Mouse (Mus musculus): Measurements from ENCODE around the gene Zfp607a.
"Not testable (repeated sequence)": the region's sequence is repeated elsewhere in the genome, so short reads cannot be mapped to it uniquely, and the experiment has no call there.

Zfp607a gene

GRCm38 (mm10) chr7:27857227-27857626 is at the start of gene Zfp607a:
Gene Zfp607a, plus strand, starts transcription at chr7:27857527.
- no peak for DNase-seq (ENCODE audit: low read depth)

DNA sequence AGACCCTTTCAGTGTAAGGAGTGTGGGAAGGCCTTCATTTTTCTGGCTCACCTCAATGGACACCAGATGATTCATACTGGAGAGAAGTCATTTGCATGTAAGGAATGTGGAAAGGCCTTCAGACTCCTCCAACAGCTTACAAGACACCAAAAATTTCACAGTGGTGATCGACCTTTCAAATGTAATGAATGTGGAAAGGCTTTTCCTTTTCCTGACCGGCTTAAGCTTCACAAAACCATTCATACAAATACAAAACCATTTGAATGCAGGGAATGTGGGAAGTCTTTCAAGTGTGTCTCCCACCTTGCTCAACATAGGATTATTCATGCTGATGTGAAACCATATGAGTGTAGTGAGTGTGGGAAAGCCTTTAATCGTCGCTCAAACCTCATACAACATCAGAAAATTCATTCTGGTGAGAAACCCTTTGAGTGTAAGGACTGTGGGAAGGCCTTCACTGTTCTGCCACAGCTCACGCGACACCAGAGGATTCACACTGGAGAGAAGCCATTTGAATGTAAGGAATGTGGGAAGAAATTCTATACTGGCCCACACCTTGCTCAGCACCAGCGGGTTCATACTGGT is 38.7 kb upstream of the Zfp607a start:
- DNase-seq (ENCODE audit: low read depth), result no peak

- DNase-seq (ENCODE audit: low read depth), result no peak
Observed at GRCm38 (mm10) chr7:27822611-27823010, 34.7 kb upstream of the Zfp607a start.

DNA sequence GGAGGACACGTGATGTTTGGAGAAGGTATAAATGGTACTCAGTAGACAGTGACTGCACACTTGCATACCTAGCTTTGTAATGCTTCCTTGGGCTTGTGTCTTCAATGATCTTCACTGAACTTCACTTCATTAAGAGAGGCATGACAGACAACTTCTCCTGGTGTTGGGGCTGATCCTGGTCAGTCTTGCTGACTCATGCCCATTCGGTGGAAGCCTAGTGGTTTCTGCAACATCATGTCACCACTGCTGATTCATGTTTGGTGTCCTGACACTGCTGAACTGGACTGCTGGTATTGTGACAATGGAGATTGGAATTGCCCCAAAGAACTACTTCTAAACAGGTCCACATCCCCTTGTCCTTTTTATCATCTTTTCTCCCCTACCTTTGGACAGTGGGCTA is 23.2 kb upstream of the Zfp607a start:
- no peak for DNase-seq (ENCODE audit: low read depth)

- peak; percentile 16 for DNase-seq (ENCODE audit: low read depth)
Observed at GRCm38 (mm10) chr7:27837896-27838295, 19.4 kb upstream of the Zfp607a start.

GRCm38 (mm10) chr7:27838323-27839249 is 18.7 kb upstream of the Zfp607a start, which contains the start of gene Zfp59:
Gene Zfp59, plus strand, starts transcription at chr7:27838607.
- peak; percentile 75 for DNase-seq (ENCODE audit: low read depth)

DNA sequence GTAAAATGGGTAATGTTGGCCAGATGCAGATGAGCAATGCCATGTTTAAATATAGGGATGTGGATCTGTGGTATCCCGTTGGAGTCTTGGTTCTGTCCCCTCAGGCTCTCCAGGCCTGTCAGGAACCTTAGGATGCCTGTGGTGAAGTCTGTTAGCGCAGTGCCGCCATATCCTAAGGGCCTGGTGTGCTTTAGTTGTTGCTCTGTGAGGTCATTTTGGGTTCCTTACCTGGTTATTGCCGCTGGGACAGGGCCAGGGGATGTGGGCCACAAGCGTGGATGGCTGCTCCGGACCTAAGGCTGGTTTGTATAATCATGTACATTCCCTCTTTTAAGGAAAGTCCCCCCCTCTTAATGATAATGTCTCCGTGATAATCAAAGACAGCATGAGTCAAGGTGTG is 17.7 kb upstream of the Zfp607a start:
- DNase-seq (ENCODE audit: low read depth), result no peak

DNA sequence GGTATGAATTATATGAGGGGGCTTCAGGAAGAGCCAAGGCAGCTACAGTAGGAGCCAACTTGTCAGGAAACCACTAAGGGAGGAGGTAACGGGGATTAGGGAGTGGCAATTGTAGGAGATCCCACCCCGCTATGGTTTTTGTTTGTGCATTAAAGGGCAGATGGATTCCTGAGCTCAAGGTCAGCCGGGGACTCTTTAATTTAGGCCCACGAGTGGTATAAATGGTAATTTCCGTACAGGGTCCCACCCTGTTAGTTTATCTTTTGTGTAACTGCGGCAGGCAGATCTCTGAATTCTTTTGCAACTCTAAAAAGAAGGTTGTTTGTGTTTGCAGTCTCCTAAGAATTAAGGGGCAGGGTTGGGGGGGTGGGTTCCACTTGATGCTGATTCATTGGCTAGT is 17.2 kb upstream of the Zfp607a start:
- DNase-seq (ENCODE audit: low read depth), result no peak

GRCm38 (mm10) chr7:27859301-27860251 is 2.2 kb downstream of the Zfp607a start:
- DNase-seq (ENCODE audit: low read depth), result peak; percentile 56

DNA sequence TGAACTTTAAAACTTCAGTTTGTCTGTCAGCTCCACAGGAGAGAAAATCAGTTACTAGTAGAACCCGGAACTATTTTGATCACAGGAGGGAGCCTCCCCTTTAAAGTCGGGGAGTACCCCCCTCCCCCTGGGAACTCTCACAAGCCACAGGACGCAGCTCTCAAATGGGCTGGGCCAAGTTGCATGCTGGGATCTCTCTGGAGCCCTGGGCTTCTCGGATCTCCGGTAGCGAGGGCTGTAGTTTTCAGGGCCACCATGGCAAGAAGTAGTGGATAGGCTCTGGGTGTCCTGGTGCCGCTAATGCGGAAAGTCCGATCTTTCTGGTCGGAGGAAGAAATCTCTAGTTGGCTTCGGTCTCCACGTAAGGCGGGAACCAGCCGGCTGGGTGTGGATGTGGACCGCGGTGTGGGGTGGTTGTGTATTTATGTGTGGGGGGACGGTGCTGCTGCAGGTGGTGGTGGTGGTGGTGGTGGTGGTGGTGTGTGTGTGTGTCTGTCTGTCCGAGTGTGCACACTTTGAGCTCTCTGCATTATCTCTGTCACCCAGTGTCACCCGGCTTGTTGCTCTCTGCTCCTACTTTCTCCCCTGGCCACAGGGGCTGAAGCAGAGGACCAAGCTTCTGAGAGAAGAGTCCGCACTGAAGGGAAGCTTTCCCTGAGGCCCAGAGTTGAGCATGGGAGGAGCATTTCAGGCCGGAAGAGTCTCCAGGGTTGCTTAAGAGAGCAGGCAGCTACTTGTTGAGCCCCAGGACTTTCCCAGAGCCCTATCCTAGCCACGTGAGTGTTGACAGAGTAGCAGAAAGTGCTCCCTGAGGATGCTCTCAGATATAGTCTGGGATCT is 3.3 kb downstream of the Zfp607a start:
- DNase-seq (ENCODE audit: low read depth), result peak; percentile 67

DNA sequence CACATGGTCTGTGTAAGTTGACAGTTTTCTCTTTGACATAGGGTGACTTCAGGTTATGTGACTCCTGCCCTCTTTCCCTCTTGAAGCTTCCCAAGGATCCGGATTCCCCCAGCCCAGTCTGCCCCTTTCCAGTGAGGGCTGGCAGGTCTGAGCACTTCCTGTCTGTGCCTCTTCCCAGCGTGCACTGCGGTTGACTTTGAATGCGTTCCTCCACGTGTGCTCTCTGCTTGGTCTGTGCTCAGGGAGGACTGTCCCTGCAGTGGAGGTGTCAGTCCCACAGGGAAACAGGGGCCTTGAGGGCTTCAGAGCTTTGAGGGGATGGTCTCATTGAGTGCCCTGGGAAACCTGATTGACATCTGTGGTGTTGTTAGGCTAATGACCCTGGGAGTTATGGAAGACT is 5.3 kb downstream of the Zfp607a start:
- DNase-seq (ENCODE audit: low read depth), result not testable (repeated sequence)

GRCm38 (mm10) chr7:27881721-27882120 is 24.4 kb downstream of the Zfp607a start:
- no peak for DNase-seq (ENCODE audit: low read depth)

DNA sequence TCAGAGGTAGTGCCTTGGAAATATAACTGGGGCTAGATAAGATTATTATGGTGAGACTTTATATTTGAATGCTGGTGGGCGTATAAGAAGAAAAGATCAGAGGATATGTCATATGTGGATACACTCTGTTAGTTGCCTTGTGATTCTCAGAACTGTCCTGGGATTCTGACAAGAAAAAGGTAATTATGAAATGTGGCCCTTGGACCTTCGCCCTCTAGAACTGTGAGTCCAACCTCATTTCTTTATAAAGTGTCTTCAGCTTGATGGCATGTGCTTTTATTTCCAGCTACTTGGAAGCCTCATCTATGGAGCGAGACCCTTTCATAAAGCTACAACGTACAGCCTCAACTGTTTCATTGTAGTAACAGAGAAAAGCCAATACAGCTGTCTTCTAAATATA is 43.3 kb downstream of the Zfp607a start:
- DNase-seq (ENCODE audit: low read depth), result no peak

DNA sequence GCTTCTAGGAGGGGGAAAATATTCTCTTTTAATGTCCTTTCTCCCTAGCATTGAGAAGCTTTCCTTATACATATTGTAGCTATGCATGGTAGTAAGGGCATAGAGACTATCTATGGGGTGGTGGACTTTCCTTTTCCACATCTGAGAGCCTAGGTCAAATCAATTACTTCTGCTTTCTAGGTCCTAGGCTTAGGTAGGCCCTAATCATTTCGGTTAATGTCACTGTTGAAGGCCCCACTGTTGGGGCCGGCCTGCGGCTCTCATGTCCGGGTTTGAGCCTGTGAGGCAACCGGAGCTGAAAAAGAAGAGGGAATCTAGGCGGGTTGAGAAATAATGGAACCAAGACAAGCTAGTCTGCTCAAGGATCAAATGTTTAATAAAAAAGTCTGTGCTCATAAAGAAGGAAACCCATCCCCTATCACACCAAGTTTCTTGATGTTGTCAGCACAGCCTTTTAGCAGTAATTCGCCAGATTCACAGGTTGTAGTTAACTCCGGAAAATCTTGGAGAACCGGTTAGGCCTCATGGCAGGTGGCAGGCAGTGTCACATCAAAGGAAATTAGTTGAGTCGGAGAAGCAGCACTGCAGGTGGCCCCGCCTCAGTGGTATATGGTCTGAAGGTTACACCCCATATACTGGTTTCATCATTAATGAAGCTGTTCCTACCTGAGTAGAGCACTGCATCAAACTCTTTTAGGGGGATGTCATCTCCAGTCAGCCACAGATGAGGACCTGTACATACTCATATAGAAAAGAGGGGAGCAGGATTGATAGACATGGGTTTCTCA is 47.9 kb downstream of the Zfp607a start:
- no peak for DNase-seq (ENCODE audit: low read depth)

GRCm38 (mm10) chr7:27910952-27911351 is 53.6 kb downstream of the Zfp607a start:
- DNase-seq (ENCODE audit: low read depth), result not testable (repeated sequence)

GRCm38 (mm10) chr7:27927041-27927440 is 69.7 kb downstream of the Zfp607a start:
- not testable (repeated sequence) for DNase-seq (ENCODE audit: low read depth)

GRCm38 (mm10) chr7:27928818-27929695 is 71.7 kb downstream of the Zfp607a start, which contains the start of gene Zfp974:
Gene Zfp974, minus strand, starts transcription at chr7:27929460.
- DNase-seq (ENCODE audit: low read depth), result peak; percentile 46
